Mouse (Mus musculus) CH12.LX (cell line): ENCODE results near the gene Ndufs6. TPM values are rescaled to one million over a fixed set of nuclear protein-coding genes. Genes with fewer than 3 reads are reported as not detected.

Experiments used
- DNase-seq: peaks from one replicate; pipeline ENCODE4 v3.0.0-alpha.2; 2013; ENCODE audit errors: extremely low read depth
- H3K27ac ChIP-seq: 2 replicates; pipeline ENCODE4 v1.5.1; 2012; ENCODE audit warnings: low read depth, mild to moderate bottlenecking, control low read depth, moderate library complexity; ENCODE audit not compliant: insufficient read depth
- H3K27me3 ChIP-seq: replicated peaks from 2 replicates; pipeline ENCODE3; 2012; ENCODE audit warnings: inconsistent platforms
- H3K36me3 ChIP-seq, 2 experiments: replicated peaks in 1 of 2; 2 replicates each; pipeline versions ENCODE3 to v1.6.1; 2012; ENCODE audit warnings: inconsistent platforms in 1 of 2, low read length in 1 of 2, mild to moderate bottlenecking in 1 of 2, mixed read lengths in 1 of 2, moderate library complexity in 1 of 2; ENCODE audit not compliant: control insufficient read depth in 1 of 2, insufficient read depth in 1 of 2
- H3K4me1 ChIP-seq, 2 experiments: 2 replicates each; pipeline ENCODE4 v1.6.1; 2012; ENCODE audit warnings: inconsistent platforms in 1 of 2, moderate library complexity in 1 of 2; ENCODE audit not compliant: insufficient read depth in 2 of 2, control insufficient read depth in 1 of 2
- H3K4me2 ChIP-seq: 2 replicates; pipeline ENCODE4 v1.6.1; 2012; ENCODE audit warnings: low read depth, mild to moderate bottlenecking, control low read depth; ENCODE audit not compliant: poor library complexity, insufficient read depth, severe bottlenecking
- H3K4me3 ChIP-seq, 3 experiments: fragments of 150-350 bp in 1 of 3; sonication (generic) in 1 of 3; replicated peaks in 1 of 3; 2 replicates each; pipeline versions ENCODE3 to v1.5.1; 2011 to 2012; ENCODE audit warnings: low read depth in 2 of 3, low read length in 2 of 3, mild to moderate bottlenecking in 2 of 3, moderate library complexity in 2 of 3, control low read depth in 1 of 3, improper control_type of control experiment in 1 of 3, inconsistent platforms in 1 of 3, mixed read lengths in 1 of 3; ENCODE audit not compliant: poor library complexity in 1 of 3
- H3K79me2 ChIP-seq: replicated peaks from 2 replicates; pipeline ENCODE4 v1.6.1; 2012; ENCODE audit warnings: mild to moderate bottlenecking, moderate library complexity; ENCODE audit not compliant: control insufficient read depth, poor library complexity, insufficient read depth, severe bottlenecking; ENCODE audit errors: extremely low read depth
- H3K9ac ChIP-seq: 2 replicates; pipeline ENCODE4 v1.6.1; 2012; ENCODE audit warnings: low read depth, mild to moderate bottlenecking, control low read depth, moderate library complexity; ENCODE audit not compliant: insufficient read depth
- H3K9me3 ChIP-seq: replicated peaks from 2 replicates; pipeline ENCODE3; 2012; ENCODE audit warnings: low read length, inconsistent platforms, mixed read lengths
- CHD1 ChIP-seq: IDR thresholded peaks from 2 replicates; pipeline ENCODE4 v1.6.1; 2012; ENCODE audit warnings: low read depth, low read length, improper control_type of control experiment, inconsistent platforms
- CTCF ChIP-seq, 2 experiments: IDR thresholded peaks in 1 of 2; conservative IDR thresholded peaks in 1 of 2; 2 replicates each; pipeline ENCODE4 v1.5.1; 2011 to 2012; ENCODE audit warnings: low read depth in 2 of 2, low read length in 2 of 2, improper control_type of control experiment in 1 of 2, inconsistent platforms in 1 of 2, mild to moderate bottlenecking in 1 of 2, moderate library complexity in 1 of 2
- E2F4 ChIP-seq: IDR thresholded peaks from 2 replicates; pipeline ENCODE4 v1.6.1; 2011; ENCODE audit warnings: low read depth, low read length, improper control_type of control experiment; ENCODE audit not compliant: insufficient replicate concordance
- ETS1 ChIP-seq: conservative IDR thresholded peaks from 2 replicates; pipeline ENCODE4 v1.6.1; 2012; ENCODE audit warnings: low read depth, mild to moderate bottlenecking, inconsistent platforms, low read length, improper control_type of control experiment, moderate library complexity
- GABPA ChIP-seq: IDR thresholded peaks from 2 replicates; pipeline ENCODE4 v1.6.1; 2012; ENCODE audit warnings: low read depth, low read length, improper control_type of control experiment, inconsistent platforms; ENCODE audit not compliant: insufficient replicate concordance
- JUN ChIP-seq: IDR thresholded peaks from 2 replicates; pipeline ENCODE4 v1.6.1; 2011; ENCODE audit warnings: low read depth, mild to moderate bottlenecking, low read length, improper control_type of control experiment, moderate library complexity; ENCODE audit not compliant: insufficient read depth
- KAT2A ChIP-seq: IDR thresholded peaks from 2 replicates; pipeline ENCODE4 v1.6.1; 2012; ENCODE audit warnings: low read length, improper control_type of control experiment, inconsistent platforms; ENCODE audit not compliant: insufficient replicate concordance
- MAX ChIP-seq: IDR thresholded peaks from 2 replicates; pipeline ENCODE4 v1.6.1; 2011; ENCODE audit warnings: low read length, improper control_type of control experiment
- MEF2A ChIP-seq: IDR thresholded peaks from 2 replicates; pipeline ENCODE4 v1.6.1; 2014; ENCODE audit warnings: low read depth, mild to moderate bottlenecking, inconsistent platforms, low read length, improper control_type of control experiment, borderline replicate concordance
- MXI1 ChIP-seq: IDR thresholded peaks from 2 replicates; pipeline ENCODE4 v1.6.1; 2011; ENCODE audit warnings: mild to moderate bottlenecking, low read depth, low read length, improper control_type of control experiment
- NELFE ChIP-seq: IDR thresholded peaks from 2 replicates; pipeline ENCODE4 v1.6.1; 2011; ENCODE audit warnings: low read depth, low read length, improper control_type of control experiment
- POLR2A ChIP-seq: IDR thresholded peaks from 2 replicates; pipeline ENCODE4 v1.6.1; 2011; ENCODE audit warnings: low read depth, mild to moderate bottlenecking, improper control_type of control experiment, low read length
- POLR2AphosphoS2 ChIP-seq: IDR thresholded peaks from 2 replicates; pipeline ENCODE4 v1.6.1; 2011; ENCODE audit warnings: low read depth, low read length, improper control_type of control experiment
- RAD21 ChIP-seq: IDR thresholded peaks from 2 replicates; pipeline ENCODE4 v1.6.1; 2011; ENCODE audit warnings: low read depth, mild to moderate bottlenecking, low read length, improper control_type of control experiment, moderate library complexity
- SMC3 ChIP-seq: IDR thresholded peaks from 2 replicates; pipeline ENCODE4 v1.6.1; 2011; ENCODE audit warnings: low read depth, low read length, improper control_type of control experiment
- TBP ChIP-seq: conservative IDR thresholded peaks from 2 replicates; pipeline ENCODE4 v1.6.1; 2011; ENCODE audit warnings: low read depth, low read length, improper control_type of control experiment
- TCF12 ChIP-seq: IDR thresholded peaks from 2 replicates; pipeline ENCODE4 v1.6.1; 2014; ENCODE audit warnings: low read depth, mild to moderate bottlenecking, inconsistent platforms, low read length, improper control_type of control experiment
- UBTF ChIP-seq: IDR thresholded peaks from 2 replicates; pipeline ENCODE4 v1.6.1; 2012; ENCODE audit warnings: low read depth, mild to moderate bottlenecking, inconsistent platforms, low read length, improper control_type of control experiment, moderate library complexity
- USF1 ChIP-seq: IDR thresholded peaks from 2 replicates; pipeline ENCODE4 v1.6.1; 2014; ENCODE audit warnings: low read depth, mild to moderate bottlenecking, inconsistent platforms, low read length, improper control_type of control experiment
- ZC3H11A ChIP-seq: IDR thresholded peaks from 2 replicates; pipeline ENCODE4 v1.6.1; 2012; ENCODE audit warnings: low read depth, mild to moderate bottlenecking, inconsistent platforms, low read length, improper control_type of control experiment
- ZNF384 ChIP-seq: IDR thresholded peaks from 2 replicates; pipeline ENCODE4 v1.6.1; 2012; ENCODE audit warnings: low read depth, low read length, improper control_type of control experiment, inconsistent platforms
- dilution Hi-C: fragments of 300-500 bp; cut with MboI; formaldehyde crosslinking; loops from 2 replicates; pipeline ENCODE4 v1.14.3; 2020; ENCODE audit warnings: low sequenced_read_pairs; ENCODE audit not compliant: extremely low pct_unique_long_range_greater_than_20kb, extremely low pct_ligation_motif_present
- in situ Hi-C: fragments of 300-500 bp; cut with MboI; formaldehyde crosslinking; loops from 3 replicates; pipeline ENCODE4 v1.14.3; 2019; ENCODE audit warnings: low sequenced_read_pairs, low pct_ligation_motif_present, low pct_unique_long_range_greater_than_20kb, mixed read lengths
- polyA plus RNA-seq: library from polyadenylated mRNA; unstranded; fragments of >175 nt; gene quantifications from 2 replicates; pipeline ENCODE4 v1.2.1, GENCODE M21; 2012; ENCODE audit warnings: low read depth; ENCODE audit not compliant: insufficient read length
- total RNA-seq, 2 experiments: library from RNA; depleted of rRNA; stranded (reverse); fragments of 300-350 nt in 1 of 2; fragments of >200 nt in 1 of 2; gene quantifications; 2 replicates each; pipeline ENCODE4 v1.2.3; 2012 to 2014

Gene Ndufs6
- total and polyA plus RNA-seq, 3 experiments = 165 to 190 (median 182) TPM

DNA sequence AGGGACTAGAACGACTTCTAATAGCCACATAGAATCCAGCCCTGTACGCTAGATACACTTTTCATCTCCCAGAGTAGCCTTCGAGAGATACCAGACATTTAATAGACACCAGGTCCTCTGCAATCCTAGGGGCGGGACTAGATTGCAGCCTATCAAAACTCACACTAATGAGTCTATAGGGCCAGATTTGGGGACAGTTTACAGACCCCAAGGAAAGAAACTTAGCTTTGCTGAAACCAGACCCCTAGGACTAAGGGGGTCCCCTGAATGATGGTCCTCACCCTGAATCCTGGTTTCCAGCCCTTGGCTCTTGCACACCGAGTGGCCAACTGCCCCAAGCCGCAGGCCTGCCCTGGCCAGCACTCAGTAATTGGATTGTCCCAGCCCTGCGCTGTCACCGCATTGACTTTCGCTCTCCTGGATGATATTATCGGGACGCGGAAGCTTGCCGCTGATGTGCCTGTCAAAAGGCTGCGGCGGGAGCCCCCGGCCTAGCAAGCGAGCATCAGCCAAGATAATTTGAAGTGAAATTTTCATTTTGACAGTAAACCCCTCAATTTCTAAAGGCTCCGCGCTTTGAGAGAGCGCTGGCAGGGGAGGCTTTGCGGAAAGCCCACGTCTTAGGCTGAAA lies 57.8 kb downstream of the Ndufs6 start:
- Histone ChIP-seq H3K4me2 (peak overlapping the region; percentile 89), H3K27ac (no peak overlapping the region), H3K9me3 (no peaks in the 10 kb centered on the region), H3K27me3 (peaks cover 68% of the 10 kb centered on the region), H3K79me2 (no peaks in the 10 kb centered on the region), H3K36me3 (no peaks in the 10 kb centered on the region), H3K4me1 (peaks cover 12 to 60% of the 10 kb centered on the region in 2 experiments), H3K4me3 (no peak overlapping the region), H3K9ac (no peak overlapping the region)
- DNase-seq = no peak
- dilution Hi-C loops = no loop called here
- in situ Hi-C loops = no loop called here
- no peak for TF ChIP-seq ETS1
- TF ChIP-seq GABPA = no peak
- no peak for TF ChIP-seq CTCF (conservative IDR thresholded peaks at IDR 0.05 in 1 of 2, IDR thresholded peaks at IDR 0.05 in 1 of 2; ENCODE audit: low read depth in 2 of 2, low read length in 2 of 2)
- TF ChIP-seq TCF12 = no peak
- TF ChIP-seq TBP = no peak
- TF ChIP-seq ZNF384 = no peak
- TF ChIP-seq MEF2A = no peak
- no peak for TF ChIP-seq ZC3H11A
- TF ChIP-seq USF1 = no peak
- no peak for TF ChIP-seq POLR2AphosphoS2
- no peak for TF ChIP-seq UBTF

DNA sequence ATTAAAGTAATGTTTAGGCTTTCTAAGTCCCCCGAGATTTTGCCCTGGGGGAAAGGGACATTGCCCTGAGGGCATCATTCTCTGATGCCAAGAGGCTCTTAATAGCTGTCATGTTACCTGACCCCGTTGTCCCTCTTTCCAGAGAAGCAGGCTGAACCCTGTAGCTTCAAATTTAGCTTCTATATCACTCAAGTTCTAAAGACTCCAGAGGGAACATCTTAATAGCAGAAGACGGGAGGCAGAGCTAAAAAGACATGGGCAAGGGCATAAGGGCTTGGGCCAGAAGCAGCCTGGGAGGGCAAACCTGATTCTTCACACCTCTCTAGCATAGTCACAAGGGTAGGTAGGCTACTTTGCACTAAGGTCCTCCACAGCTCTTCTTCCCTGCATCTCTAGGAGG lies 58.5 kb downstream of the Ndufs6 start:
- Histone ChIP-seq H3K36me3 (no peaks in the 10 kb centered on the region), H3K4me2 (no peak overlapping the region), H3K4me3 (no peak overlapping the region), H3K9ac (no peak overlapping the region), H3K9me3 (no peaks in the 10 kb centered on the region), H3K27me3 (peaks cover 70% of the 10 kb centered on the region), H3K27ac (no peak overlapping the region), H3K79me2 (no peaks in the 10 kb centered on the region), H3K4me1 (peaks cover 12 to 53% of the 10 kb centered on the region in 2 experiments)
- in situ Hi-C loops = no loop called here
- dilution Hi-C loops = no loop called here
- TF ChIP-seq MAX = no peak
- no peak for TF ChIP-seq ZNF384
- TF ChIP-seq POLR2A = no peak
- no peak for TF ChIP-seq CHD1
- no peak for TF ChIP-seq E2F4
- no peak for TF ChIP-seq RAD21
- no peak for TF ChIP-seq MXI1
- no peak for TF ChIP-seq CTCF (conservative IDR thresholded peaks at IDR 0.05 in 1 of 2, IDR thresholded peaks at IDR 0.05 in 1 of 2; ENCODE audit: low read depth in 2 of 2, low read length in 2 of 2)
- no peak for TF ChIP-seq KAT2A
- TF ChIP-seq SMC3 = no peak
- TF ChIP-seq JUN = no peak
- TF ChIP-seq NELFE = no peak
- no peak for DNase-seq

Other genes with a start within 250 kb of the Ndufs6 start
- gene Irx4, start 68.1 kb downstream of the Ndufs6 start, total RNA-seq (2012; rRNA removed) = not detected in 2 replicates
- gene Irx4, start 68.1 kb downstream of the Ndufs6 start, total RNA-seq (2014; rRNA removed) = not detected in 2 replicates
- gene Irx4, start 68.1 kb downstream of the Ndufs6 start, polyA plus RNA-seq = not detected in 2 replicates
- gene Mrpl36, start within 50 bp of the Ndufs6 start, total RNA-seq (2012; rRNA removed) = 133 and 151 TPM in 2 replicates
- 206 and 220 TPM in 2 replicates for gene Mrpl36, start within 50 bp of the Ndufs6 start, total RNA-seq (2014; rRNA removed)
- gene Mrpl36, start within 50 bp of the Ndufs6 start, polyA plus RNA-seq = 102 TPM in 2 replicates
- 22.6 and 24.4 TPM in 2 replicates for gene Lpcat1, start 138.7 kb upstream of the Ndufs6 start, total RNA-seq (2012; rRNA removed)
- gene Lpcat1, start 138.7 kb upstream of the Ndufs6 start, total RNA-seq (2014; rRNA removed) = 36.2 and 40.4 TPM in 2 replicates
- 33.2 and 36.9 TPM in 2 replicates for gene Lpcat1, start 138.7 kb upstream of the Ndufs6 start, polyA plus RNA-seq
- not detected in 2 replicates for gene Slc6a3, start 208.2 kb upstream of the Ndufs6 start, total RNA-seq (2012; rRNA removed)
- not detected in 2 replicates for gene Slc6a3, start 208.2 kb upstream of the Ndufs6 start, total RNA-seq (2014; rRNA removed)
- not detected in 2 replicates for gene Slc6a3, start 208.2 kb upstream of the Ndufs6 start, polyA plus RNA-seq